Mouse (Mus musculus) heart, adult 9 months (tissue): ENCODE measurements around the gene Gpr88.
A peak's percentile ranks its signal among the peaks of the same experiment; 100 is the strongest.
"Not testable (repeated sequence)": the region's sequence is repeated elsewhere in the genome, so short reads cannot be mapped to it uniquely, and the experiment has no call there.

Experiments used
- DNase-seq, 2 experiments: peaks; one replicate each; pipeline ENCODE4 v3.0.0; 2022; ENCODE audit warnings: low spot score in 2 of 2

Gpr88 gene

DNA sequence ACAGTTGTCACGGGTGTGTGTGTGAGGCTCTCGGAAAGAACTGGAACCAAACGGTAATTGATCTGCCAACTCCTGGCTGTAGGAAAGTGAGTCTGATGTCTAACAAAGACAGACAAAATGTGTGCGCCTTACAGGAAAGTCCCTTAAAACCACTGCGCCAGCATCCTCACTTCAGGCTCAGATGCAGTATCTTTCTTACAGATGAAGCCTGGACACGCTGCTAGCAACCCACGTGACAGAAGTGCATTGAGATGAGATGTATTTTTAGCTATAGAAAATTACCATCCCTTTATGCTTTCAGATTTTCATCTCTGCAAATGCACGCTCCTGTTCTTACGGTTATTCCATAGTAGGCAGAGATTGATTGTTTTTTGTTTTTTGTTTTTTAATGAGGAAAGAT, 10.6 kb downstream of the Gpr88 start:
- no peak for DNase-seq

DNA sequence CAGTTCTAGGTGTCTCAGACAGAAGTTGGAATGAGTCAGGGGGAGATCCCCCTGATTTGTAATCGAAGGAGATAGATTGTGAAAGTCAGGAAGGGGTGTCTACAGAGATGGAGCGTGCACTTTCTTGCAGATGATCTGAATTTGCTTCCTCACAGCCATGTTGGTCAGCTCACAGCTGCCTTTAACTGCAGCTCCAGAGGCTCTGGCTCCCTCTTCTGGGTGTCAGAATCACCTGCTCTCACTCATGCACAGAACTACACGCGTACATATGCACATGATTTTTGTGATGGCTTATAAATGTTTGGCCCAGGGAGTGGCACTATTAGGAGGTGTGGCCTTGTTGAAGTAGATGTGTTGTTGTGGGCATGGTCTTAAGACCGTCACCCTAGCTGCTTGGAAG, 15.8 kb downstream of the Gpr88 start:
- DNase-seq = no peak

DNA sequence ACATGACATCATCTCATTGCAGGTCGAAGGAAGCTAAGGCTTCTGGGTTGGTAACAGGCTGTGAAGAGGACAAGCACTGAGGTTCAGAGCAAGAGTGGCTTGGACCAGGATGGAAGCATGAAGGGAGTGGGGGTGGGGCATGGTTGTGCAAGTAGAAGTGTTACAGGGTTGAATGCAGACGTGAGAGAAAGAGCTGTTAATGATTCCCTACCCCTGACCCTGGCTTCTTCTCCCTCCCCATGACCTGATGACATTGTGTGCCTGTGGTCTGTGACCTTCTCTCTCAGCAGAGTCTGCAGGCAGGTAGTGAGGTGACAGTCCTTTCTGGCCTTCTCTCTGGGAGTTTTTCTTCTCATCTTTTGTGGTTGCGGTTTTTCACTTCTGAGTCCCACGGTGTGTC, 16.4 kb downstream of the Gpr88 start:
- no peak for DNase-seq

DNA sequence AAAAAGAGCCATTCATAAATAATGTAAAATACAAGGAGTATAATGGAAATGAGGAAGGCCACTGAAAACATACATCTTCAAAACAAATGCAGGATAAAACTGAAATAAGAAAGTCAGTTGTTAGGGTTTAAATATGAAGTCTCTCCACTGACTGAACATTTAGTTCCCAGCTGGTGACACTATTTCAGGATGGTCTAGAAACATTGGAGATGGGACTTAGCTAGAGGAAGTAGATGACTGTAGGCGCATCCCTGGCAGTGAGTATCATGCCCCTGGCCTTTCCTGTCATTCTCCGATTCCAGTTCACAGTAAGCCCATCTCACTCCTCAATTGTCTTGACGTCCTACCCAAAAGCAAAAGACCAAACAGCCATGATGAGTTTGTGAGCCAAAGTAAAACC, 19.8 kb downstream of the Gpr88 start:
- DNase-seq = no peak

DNA sequence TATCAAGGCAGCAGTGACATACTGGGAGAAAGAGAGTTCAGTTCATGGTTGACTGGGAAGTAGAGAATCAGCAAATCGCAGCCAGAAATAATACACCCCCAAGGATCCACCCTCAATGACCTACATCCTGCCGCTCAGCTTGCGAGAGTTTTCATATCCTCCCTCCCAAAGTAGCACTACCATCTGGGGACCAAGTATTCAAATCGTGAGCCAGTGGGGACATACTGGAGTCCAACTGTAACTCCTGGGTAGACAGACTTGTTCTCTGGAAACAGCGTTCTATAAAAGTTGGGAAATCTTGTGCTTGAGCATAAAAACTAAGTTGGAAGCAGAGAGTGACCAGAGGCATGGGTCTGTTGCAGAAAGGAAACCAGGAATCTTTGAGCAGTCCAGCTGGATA, 20.5 kb downstream of the Gpr88 start:
- DNase-seq = no peak

DNA sequence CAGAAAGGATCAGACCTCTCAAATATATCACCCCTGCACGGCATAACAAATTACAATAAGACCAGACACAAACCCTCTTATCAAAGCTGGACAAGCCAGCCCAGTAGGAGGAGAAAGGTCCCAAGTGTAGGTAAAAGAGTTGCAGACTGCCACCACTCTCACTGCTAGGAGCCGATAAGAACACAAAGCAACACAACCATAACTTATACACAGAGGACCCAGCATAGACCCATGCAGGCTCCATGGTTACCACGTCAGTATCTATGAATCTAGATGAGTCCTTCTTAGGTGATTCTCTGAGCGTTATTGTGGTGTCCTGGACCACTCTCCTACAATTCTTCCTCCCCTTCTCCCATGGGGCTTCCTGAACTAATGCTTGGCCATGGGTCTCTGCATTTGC, 24.0 kb downstream of the Gpr88 start:
- no peak for DNase-seq

DNA sequence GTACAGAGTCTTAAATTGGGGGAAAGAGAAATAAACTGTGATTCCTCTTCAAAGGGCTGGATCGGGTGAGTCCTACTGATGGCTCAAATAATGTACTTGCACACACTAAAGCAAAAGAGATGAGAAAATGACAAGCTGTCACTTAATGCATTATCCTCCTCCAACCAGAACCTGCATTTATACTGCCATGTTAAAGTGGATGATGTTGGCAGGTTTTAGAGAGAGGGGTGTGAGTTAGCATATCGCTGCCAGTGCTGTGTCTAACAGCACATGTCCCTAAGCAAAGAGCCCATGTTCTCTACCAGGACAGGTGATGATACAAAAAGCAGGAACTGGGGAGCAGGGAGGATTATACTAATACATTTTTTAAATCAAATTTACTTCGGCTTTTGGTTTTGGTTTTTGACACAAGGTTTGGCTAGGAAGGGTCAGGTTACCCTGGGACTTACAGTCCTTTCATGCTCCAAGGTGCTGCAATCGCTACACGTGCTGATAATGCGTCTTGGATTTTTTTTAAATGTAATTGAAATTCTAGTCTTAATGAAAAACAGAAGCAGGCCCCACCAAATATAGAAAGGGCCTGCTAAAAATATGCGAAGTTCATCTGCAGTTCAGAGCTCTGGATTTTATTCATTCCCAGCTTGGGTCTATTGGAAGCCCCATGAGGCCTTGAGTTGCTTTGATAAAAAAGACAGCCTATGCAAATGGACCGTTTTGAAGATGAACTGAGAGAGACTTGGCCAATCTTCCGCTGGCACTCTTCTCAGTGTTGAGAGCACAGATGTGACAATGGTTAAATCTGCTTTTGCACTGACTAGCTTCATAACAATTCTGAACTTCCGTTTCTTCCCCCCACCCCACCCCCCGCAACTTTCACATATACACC, 24.7 kb downstream of the Gpr88 start:
- DNase-seq = peak in 1 of 2 experiments; percentile 21

DNA sequence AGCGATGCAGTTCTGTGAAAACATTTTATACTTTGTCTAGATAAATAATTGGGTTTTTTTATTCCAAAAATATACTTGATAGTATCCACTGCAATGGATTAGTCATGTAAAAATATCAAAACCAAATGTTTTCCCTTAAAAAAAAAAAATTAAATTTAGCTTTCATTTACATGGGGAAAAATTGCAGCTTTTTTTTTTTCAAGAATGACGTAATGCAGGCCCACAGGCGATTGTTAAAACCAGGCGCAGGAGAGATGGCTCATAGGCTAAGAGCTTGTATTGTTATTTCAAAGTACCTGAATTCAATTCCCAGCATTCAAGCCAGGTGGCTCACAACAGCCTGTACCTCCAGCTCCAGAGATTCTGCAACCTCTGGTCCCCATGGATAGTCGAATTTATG, 25.9 kb downstream of the Gpr88 start:
- no peak for DNase-seq

DNA sequence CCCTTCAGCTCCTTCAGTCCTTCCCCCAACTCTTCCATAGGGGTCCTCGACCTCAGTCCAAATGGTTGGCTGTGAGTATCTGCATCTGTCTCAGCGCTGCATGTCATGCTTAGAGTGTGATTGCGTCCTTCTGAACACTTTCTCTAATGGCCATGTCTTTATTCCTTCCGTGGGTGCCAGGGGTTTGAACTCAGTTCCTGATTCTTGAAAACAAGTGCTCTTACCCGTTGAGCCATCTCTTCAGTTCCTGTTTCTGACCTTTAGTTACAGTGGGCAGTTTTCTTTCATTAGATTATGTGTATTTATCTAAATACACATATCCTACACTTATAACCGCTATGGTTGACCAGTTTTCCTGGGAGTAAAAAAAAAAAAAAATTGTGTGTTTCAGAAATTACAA, 26.4 kb downstream of the Gpr88 start:
- no peak for DNase-seq

DNA sequence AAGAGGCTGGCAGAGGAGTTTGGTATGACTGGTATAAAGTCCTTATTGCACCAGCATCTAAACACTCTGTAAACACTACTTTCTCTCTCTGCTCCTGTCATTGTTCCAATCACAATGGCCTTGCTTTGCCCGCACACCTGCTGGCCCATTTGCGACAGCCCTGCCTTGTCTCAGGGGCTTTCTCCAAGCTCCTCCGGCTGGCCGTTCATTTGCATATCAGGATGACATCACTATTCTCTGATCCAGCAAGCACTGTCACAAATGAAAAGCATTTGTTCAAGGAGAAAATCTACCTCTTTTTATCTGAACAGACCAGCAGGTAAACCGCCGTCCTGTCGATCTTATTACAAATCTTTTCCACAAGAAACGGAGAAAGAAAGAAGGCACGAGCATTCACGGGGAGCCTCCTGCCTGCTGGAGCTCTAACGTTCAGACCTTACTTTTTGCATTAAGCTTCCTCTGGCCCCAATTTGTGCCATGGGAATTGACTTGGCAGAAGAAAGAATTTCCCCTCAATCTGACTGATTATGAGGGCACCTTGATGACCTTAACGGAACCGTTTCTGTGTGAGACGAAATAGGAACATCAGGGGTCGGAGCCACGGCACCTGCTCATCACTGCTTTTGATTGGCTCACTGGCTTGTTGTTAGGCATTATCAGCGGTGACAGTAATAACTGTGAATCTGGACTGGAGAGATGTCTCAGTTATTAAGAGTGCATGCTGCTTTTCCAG, 30.6 kb downstream of the Gpr88 start:
- no peak for DNase-seq

DNA sequence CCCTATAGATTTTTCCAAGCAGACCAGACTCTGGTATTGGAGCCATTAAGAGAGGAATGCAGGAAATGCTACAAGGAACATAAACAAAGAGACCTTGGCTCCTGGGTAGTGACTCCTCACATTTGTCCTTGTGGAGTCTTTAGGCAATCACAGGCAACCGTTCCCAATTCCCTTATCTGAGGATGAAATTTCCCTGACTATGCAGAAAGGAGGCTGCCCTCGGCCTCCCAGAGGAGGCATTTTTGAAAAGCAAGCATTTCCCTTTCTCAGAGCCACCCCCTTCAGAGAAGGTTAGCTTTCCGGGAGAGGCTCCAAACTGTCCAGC, 31.7 kb downstream of the Gpr88 start:
- peak; percentile 35 to 59 for DNase-seq

DNA sequence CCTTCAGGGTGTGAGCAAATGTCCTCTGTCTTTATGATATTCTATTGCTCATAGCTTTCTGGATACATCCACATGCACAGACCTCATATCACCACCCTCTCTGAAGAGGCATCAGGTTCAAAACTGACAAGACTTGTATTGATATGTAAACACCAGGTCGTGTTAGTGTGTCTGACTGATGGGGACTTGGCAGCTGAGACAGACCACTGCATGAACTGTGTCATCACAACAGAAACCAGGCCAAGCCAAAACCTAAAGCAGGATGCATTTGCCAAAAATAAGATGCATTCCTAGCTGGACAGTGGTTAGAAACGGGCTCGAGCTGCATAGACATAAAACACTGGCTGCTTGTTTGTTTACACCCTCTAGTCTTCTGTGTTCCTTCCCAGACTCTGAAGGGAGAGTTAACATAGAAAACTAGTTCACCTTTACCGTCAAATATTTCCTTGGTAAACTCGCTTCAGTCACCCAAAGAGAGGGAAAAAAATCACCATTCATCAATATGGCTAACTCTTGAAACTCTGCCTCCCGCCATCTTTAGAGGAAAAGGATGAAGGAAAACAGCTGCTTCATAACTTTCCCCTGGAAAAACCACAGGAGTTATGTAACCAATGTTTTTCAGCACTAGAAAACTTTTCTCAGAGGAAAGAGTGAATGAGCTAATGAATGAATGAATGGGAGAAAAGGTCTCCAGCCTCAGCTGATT, 32.2 kb downstream of the Gpr88 start:
- no peak for DNase-seq

DNA sequence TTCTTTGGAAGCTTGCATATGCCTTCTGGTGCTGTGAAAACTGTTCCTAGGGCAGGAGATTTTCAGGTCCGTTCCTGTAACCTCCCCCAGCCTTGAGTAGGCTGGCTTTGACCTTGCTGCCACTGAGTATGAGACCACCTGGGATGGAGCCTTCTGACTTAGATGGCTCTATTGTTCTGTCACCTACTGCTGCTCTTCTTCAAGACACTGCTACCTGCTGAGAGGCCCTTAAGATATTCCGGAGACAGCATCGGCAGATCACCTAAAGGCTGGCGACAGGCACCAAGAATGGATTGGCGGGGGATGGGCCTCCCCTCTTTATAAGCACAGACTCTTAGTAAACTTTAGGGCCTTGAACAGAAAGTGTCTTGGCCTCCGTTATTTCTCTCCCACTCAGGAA, 35.9 kb downstream of the Gpr88 start:
- DNase-seq = not testable (repeated sequence)

DNA sequence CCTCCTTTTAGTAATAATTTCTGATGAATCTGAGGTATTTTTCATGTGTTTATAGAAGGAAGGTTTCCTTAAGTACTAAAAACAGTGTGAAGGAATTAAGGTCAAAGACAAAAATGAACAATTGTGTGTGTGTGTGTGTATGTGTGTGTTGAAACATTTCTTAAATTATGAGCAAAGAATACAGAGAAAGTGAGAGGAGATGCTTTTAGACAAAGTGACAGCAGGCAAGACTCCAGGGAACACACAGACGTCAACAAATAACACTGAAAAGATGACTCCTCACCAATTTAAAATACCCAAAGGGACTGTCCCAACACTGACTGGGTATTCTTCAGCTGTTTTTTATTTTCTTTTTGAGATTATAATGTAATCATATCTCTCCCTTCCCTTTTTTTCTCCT, 37.0 kb downstream of the Gpr88 start:
- DNase-seq = no peak

DNA sequence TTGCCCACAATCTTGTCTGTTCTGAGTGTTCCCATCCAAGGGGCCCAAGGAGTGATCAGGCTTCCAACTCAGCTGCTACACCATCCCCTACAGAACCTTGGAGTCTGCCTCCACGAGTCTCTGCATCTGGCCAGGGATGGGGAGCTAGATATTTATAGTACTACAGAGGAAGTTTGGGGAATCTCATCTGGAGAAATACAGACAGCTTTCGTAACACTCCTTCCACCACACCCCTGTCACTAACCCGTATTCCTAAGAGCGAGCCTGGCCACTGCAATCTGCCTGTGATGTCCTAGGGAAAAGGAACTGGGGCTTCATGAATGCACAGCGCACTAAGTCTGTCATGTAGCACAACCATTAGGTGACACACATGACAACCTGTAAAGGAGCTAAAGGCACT, 41.7 kb downstream of the Gpr88 start:
- peak; percentile 32 to 46 for DNase-seq

DNA sequence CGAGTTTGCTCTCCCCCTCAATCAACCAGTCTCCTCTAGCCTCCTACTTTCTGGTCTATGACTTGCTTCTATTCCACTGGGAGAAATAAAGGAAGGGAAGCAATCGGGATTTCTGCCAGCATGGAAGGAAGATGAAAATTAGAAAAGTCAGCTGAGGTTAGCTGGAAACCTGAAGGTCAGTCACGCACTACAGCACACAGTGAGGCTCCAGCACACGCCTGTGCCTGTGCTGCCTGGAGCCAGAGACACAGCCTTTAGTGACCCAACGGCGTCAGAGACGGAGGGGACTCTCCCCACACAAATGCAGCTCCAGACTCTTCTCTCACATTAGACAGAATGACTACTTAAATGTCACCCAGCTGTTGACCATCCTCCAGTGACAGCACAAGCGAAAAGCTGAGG, 42.6 kb downstream of the Gpr88 start:
- peak; percentile 62 to 70 for DNase-seq

DNA sequence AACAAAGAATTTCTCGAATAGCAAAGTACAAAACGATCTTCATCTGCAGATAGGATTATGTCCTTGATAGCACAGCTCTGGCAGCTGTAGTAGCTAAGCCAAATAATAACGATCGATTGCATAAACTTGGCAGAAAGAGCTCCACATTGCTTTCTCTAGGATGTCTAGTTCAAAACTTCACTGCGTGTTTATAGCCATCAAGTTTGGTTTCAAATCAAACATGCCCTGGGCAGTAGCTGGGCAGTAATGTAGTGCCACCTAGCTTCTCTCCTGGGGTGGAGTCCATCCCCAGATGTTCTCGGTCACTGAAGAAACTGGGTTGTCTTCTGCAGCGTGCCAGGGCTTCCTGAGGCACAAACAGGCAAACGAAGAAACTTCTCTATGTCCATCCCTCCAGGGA, 44.1 kb downstream of the Gpr88 start:
- no peak for DNase-seq

DNA sequence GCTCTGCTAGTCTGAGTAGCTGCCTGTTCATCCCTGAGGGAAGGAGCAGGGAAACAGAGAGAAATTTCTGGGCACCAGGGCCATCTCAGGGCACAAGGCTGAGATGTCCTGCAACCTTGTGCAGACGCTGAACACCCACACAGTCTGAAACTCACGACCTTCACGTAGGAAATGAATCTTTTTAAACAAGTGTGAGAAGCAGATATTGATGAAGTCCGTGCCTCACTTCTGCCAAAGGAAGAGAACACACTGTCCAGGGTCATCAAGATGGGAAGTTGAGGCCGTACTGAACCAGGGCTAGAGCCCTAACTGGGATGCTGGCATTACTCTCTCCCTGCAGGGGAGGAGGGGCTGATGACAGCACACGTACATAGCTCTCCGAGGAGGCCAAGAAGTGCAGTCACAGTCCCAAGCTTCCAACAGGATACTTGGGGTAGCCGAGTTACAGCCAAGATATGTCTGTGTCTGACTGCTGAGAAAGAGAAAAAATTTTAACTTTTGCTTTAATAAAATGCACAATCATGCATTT, 46.9 kb downstream of the Gpr88 start:
- DNase-seq = peak; percentile 21 to 44

DNA sequence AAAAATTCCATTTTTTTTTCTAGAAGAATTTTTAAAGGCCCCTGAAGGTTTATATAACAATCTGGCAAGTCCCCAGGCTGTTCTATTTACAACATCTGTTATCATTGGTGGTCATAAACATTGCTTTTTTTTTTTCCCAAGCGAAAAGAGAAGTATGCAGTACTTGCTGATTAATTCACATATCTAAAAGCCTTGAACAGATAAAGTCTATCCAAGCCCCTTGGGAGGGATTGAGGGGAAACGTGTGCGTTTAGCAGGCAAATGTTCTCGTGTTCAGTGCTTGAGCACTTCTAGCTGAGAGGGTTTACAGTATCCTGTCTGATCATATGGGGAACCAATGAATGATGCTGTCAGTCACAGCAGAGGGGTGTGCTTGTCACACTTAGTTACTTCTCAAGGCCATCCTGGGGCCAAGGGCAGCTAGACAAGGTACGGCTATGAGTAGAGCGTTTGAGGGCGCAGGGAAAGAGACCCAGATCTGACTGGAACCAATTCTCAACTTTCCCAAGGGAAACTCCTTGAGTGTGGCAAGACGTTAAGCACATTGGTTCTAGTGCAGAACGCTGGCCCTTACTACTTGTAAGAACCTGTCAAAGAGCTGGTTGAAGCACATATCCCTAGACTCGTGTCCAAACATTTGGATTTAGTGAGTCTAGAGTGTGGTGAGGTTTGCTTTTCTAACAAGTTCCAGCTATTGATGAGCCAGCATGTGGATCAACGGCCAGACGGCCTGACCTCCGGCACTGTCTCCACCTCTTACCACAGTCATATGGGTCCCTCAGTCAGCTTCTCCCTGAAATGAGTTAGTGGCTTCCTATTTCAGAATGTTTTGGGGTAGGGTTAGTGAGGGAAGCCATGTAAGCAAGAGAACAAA, 47.7 kb downstream of the Gpr88 start:
- peak; percentile 49 to 63 for DNase-seq

DNA sequence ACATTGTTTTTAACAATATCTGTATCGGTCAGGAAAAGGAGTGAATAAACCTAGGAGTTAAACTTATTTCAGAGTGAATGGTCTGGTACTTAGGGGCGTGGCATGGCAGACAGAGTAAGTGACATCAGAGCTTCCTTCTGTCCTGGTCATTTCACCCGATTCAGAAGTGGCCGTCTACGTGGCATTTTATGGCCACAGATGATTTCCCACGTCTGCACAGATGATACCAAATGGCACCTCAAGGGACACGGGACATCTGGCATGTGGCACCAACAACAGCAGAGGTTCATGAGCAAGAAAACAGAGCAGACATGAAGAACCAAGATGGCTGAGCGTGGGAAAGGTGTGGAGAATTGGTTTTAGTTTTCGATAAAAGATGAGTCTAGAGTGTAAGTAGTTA, 48.7 kb downstream of the Gpr88 start:
- DNase-seq = peak; percentile 25 to 26

DNA sequence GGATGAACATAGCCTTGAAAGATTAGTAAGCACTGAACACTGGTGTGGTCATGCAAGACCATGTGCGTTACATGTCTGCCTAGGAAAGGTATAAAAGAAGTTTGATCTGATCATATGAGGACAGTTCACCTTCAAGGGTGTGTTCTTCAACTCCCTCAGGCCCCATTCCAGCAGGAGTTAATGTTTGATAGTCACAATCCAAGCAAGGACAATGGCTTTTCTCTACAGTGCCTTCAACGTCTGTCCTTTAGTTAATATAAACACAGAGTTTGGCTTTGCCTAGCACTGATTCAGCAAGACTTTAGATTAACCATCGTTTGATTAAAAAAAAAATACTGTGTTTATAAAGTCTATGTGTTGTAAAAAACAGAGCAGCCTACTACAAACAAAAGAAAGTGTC, 49.4 kb downstream of the Gpr88 start:
- DNase-seq = no peak

DNA sequence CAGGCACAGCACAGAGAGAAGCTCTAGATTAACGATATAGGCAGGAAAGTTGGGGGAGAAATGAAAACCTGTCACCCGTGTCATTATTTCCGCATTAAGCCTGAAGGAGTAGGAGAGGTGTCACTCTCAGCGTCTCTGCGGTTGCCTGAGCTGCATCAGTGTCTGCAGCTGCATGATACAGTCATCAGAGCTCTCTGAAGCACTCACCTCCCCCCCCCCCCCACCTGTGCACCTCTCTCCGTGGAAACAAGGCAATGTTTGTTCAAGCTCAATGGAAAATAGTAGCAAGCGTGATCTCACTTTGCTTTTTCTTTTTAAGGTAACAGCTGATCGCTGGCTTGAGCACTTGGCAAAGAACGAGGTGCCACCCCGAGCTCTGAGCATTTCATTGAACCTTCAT, 53.2 kb downstream of the Gpr88 start:
- DNase-seq = no peak
